Mouse (Mus musculus) T-cell, adult 2 months (primary cell): ENCODE results near the gene Ttpal.

Experiments used
- DNase-seq: peaks from one replicate; pipeline ENCODE4 v3.0.0; 2022; ENCODE audit warnings: low spot score

Gene Ttpal

DNA sequence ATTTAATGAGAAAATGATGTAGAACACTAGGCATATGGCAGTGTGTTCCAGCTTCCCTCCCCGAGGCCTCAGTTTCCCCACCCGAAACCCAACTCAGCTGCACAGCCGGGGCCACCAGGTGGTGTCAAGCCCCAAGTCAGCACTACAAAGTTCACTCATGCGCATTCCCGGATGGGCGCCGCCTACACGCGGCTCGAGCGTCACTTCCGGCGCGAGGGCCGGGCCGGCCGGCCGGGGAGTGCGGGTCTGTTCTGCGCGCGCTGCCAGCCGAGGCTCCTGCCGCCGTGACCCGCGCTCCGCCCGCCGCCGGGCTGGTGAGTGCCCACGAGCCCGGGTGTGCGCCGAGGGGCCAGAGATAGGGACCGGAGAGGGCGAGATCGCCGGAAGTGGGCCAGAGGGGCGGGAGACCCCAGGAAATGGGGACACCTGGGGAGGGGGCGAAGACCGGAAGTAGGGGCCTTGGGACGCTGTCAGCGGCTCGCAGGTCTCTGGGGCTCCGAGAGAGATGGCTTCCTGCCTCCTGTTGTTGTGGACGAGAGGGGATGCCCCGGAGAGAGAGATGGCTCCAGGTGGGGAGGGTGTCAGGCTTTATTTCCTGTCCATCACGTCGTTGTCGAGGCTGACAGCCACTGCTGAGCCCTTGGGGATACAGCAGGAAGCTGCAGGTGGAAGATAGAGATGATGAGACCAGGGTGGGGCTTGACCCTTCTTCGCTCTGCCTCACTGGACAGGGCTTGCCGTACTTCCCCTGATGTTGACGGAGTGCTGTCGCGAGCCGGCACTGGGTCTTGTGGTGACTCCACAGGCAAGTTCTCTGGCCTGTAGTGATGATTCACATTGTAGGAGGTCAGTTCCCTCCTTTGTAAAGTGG, at the start of gene Ttpal:
TSS of gene Ttpal (plus strand) at position 214 of the 871 bp plus-strand sequence.
- DNase-seq: peak; percentile 92

DNA sequence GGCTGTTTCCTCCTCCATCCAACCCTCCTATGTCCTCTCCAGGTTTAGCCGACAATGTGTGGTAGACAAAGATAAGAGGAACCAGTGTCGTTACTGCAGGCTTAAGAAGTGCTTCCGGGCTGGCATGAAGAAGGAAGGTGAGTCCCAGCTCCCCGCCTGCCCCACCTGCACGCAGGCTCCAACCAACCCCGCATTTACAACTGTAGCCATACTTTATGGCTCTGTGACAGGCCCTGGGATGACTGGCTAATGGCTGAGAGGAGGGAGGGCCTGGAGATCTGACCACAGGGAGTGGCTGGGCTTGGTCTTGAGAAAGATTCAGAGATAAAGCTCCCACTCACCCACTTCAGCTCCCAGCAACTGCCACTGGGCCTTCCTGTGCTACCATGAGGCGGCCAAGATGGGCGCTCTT, 49.6 kb upstream of the Ttpal start:
- no peak for DNase-seq

DNA sequence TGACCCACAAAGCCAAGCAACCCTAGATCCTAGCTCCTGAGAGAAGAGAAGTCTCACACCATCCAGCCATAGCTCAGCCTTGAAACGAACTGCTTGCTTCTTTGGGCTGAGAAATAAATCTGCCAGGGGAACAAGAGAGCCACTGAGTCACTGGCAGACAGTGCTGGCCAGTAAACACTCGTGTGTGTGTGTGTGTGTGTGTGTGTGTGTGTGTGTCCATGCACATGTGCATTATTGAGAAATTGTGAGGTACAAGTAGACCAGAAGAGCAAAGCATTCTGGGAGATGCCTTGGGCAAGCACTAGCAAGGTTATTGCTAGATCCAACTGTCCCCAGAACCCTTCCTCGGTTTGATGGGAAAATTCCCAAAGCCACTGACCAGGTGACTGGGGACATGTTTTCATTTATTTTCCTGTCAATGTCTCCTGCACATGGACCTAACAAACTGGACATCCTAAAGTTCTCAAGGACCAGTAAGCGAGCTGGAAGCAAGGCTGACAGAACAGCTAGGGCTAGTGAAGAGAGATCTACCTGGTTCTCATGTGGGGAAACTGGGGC, 47.6 kb upstream of the Ttpal start:
- no peak for DNase-seq

DNA sequence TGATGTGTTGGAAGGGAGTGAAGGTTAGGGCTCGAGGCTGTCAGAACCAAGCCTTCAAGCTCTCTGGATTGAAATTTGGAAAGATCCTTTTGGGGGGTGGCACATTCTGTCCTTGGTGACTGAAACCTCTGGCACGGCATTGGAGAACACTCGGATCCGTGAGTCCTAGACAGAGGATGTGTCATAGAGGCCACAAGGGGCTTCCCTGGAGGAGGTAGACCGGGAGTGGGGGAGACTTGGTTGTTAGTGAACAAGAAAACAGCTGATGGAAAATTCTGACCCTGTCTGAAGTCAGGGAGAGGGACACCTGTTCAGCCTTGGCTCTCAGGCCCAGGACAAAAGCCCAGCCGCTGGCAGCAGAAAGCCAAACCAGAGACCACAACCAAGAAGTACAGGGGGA, 47.1 kb upstream of the Ttpal start:
- DNase-seq: no peak

DNA sequence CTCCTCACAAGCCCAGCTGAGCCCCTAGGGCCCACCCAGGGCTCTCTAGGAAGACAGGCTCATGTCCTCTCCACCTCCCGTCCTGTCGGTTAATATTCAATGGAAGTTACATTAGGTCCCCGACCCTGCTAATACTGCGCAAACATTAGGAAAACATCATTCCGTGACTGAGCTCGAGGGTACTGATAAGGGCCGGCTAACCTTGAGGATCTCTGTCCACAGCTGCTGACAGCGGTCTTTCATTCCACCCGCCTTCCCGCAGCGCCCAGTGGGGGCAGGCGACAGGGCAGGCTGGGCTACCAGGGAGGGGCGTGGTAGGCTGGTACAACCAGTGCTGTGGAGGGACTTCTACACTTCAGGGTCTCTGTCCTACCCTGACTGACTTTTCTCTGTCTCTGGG, 46.7 kb upstream of the Ttpal start:
- DNase-seq: no peak

DNA sequence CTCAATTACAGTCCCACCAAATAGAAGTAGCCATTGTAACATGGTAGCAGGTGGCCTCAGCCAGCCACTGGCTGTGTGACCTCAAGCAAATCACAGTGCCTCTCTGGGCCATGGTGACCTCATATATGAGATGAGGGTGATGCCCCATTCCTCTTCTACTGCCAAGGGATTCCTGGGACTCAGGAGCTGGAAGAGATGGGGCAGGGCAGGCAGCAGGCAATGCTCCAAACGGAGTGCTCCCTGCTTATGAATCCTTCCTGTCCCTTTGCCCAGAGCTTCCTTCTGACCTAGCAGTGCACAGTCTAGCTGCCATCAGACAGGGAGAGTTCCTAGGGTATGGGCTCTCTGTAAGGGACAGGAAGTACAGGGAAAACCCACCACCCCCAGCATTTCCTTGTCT, 43.6 kb upstream of the Ttpal start:
- DNase-seq: no peak

DNA sequence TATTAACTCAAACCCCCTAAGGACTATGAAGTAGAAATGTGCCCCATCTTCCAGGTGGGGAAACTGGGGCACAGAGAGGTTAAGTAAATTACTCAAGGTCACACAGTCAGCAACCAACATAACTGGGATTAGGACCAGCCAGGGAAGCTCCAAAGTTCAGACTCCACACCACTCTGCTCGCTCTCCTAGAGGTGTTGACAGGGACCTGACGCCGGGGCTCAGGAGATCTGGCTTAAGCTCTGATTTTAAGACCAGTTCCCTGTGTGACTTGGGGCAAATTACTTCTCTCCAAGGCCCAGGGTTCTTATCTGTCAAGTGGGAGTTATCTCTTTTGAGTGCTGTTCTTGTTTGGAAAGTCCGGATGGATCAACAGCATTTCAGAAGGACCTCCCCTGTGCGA, 42.9 kb upstream of the Ttpal start:
- no peak for DNase-seq

DNA sequence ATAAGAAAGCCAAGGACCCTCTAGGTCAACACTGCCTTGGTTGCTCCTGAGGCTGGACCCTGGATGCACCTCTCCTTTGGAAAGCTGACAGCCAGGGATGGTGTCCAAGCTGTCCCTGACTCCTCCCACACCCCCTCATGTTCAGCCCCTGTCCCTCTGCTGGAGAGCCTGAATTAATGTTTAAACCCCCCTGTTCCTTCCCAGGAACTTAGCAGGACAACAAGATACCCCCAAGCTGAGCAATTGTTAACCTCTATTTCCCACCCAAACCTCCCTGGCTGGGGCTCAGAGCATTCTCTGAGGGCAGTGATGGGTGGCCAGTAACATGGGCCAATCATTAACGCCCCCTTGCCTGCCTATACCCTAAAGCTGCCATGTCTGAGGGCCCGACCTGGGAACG, 41.9 kb upstream of the Ttpal start:
- no peak for DNase-seq

DNA sequence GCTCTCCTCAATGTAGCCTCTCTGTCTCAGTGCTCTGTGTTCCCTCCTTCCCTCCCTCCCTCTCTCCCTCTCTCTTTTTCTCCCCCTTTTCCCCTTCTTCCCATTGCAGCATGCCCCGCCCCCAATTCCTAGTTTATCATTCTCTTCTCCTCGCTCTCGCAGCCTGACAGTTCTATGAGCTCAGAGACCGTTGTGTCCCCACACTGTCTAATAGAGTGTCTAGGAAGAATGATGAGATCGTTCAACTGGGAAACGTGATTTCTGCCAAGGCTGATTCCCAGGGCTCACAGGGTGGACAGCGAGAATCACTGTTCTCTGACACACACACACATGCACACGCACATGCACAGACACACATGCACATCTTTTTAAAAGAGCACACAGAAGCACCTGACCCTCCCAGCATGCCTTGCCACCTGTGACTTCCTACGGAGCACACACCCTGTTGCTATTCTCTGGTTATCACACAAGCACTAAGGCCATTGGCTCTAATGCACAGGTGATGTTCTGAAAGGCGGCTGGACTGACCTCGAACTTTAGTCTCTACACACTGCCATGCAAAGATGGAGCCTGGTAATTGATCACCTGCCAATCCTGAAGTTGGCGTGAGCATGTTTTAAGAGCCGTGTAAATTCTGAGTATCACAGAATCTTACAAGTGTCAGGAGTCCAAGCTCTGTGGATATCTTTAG, 40.7 kb upstream of the Ttpal start:
- no peak for DNase-seq

DNA sequence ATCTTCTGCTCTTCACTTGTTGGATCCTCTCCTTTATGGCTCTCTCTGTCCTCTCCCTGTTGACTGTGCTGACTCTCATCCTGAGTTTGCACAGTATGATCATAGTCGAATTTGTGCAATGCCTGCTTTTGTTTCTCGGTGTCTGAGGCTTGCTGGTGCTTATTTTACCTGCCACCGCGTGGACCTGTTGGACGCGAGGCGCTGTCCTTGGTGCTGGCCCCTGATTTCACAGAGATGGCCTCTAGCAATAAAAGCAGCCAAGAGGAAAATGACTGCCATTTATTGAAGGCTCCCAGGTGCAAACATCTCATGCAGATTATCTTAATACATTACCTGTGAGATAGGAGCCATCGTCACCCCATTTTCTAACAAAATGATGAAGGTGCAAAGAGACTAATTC, 37.5 kb upstream of the Ttpal start:
- no peak for DNase-seq

DNA sequence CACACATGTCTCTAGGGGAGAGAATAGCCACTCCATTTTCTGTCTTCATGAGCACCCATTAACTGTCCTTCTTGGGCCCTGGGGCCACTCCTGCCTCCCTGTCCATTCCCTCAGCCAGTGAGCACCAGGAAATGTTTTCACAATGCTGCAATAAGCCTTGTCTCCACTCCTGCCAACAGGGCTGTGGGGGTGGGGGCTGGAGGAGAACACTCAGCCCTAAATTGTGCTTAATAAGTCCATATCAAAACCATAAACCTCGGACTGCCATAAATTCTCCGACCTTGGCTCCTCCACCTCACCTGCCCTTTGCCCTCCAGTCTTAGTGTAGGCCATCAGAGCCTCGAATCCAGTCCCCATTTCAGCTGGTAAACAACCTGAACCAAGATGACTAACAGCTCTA, 27.8 kb upstream of the Ttpal start:
- no peak for DNase-seq

DNA sequence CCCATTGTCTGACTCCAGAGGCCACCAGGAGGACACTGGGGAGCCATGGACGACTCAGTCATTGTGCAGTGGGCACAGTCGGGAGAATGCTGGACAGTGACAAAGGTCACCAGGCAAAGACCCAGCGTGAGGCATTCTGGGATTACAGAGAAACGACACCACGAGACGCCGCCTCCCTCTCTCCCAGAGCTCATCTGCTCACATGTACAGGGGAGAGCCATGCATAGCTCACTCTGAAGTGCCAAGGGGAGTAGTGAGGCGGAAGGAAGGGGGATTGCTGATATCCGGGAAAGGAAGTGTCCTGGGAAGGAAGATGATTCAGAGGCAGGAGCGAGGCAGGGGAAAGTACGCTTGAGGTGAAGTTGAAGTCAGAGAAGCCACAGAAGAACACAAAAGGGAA, 26.9 kb upstream of the Ttpal start:
- DNase-seq: no peak

DNA sequence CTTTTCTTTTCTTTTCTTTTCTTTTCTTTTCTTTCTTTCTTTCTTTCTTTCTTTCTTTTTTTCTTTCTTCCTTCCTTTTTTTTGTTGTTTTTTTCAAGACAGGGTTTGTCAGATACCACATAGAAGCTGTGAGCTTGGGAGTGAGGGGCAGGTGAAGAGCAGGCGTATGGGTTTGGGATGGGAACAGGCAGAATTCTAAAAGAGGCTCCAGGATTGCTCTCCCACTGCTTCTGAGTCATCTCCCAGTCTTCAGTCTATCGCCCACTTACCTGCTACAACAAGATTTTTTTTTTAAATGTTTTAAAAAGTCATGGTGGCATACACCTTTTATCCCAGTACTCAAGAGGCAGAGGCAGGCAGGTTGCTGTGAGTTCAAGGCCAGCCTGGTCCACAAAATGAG, 24.1 kb upstream of the Ttpal start:
- DNase-seq: no peak

DNA sequence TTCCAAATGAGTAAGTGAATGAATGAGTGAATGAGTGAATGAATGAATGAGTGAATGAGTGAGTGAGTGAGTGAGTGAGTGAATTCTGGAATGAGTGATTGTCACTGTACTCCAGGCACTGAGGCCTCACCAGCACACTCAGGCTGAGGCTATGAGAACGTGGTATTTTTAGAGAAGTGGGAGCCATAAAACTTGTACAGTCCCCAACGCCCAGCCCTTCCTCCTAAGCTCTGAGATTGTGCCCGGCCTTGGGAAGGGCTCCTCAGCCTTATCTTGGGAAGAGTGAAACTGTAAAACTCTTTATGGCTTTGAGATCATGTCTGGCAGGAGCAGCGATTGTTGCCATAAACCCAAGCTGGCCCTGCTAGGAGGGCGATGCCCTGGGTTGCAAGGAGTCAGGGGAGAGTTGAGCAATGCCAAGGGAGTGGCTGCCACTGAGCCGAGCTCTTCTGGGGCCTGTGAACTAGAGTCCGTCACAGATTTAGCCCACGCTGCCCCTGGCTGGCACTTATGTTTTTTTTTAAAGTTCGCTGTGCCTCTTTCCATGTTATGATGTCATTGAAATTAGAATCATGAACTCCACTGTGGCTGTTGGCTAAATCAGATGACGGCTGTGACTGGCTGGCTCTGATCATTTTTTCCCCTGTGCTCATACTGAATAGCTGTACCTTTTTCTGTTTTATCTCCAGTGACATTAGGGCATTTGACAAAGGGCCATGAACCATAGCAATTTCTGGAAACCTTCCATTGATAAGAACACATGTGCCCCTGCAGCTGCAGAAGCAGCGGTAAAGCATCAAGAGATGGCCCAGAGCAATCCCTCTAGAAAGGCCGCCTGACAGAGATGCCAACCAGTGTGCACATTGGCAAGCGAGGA, 21.8 kb upstream of the Ttpal start:
- DNase-seq: no peak

DNA sequence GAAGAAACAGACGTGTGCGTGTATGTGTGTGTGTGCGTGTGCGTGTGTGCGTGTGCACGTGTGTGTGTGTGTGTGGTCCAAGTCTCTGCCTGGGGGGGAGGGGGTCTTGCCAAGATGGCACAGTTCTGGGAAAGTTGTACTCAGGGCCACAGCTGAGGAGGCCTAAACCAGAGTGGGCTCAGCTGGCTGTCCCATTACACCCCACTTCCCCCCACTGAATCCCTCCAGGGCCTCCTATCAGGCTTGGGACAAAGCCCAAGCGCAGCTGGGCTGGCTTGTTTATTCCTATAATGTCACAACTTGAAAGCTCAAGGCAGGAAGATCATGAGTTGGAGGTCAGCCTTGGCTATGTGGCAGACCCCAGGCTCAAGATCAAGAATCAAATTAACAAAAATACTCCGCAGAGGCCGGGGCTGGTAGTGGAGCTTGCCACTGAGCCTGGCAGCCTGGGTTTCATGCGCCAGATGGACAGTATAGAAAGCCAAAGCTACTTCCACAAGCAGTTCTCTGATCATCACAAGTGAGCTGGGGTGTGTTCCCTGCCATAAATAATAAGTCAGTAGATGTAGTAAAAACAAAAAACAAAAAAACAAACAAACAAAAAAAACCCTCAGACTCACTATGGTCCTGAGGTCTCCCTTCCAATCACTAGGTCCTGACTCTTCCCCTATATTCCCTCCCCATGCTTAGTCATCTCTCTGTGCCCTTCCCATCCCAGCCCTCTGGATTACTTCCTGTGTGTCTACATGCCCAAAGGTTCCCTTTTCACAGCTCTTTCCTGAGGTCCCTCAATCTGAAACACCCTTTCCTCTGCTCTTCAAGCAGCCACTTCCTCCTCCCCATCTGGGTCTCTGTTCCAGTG, 18.7 kb upstream of the Ttpal start:
- DNase-seq: no peak

DNA sequence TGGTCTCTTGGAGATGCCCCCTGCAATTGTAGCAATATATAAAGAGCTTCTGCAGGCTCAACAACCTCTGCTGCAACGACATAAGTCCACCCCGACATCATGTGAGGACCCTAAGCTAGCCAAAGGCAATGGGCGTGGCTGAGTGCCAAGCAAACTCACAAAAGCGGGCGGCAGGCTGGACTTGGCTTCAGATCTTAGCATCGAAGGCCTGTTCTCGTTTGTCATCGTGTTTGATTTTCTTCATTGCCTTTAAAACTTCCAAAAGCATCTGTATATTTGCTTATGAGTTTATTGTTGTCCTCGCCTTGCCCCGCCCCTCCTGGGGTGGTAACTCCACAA, 18.1 kb upstream of the Ttpal start:
- no peak for DNase-seq

DNA sequence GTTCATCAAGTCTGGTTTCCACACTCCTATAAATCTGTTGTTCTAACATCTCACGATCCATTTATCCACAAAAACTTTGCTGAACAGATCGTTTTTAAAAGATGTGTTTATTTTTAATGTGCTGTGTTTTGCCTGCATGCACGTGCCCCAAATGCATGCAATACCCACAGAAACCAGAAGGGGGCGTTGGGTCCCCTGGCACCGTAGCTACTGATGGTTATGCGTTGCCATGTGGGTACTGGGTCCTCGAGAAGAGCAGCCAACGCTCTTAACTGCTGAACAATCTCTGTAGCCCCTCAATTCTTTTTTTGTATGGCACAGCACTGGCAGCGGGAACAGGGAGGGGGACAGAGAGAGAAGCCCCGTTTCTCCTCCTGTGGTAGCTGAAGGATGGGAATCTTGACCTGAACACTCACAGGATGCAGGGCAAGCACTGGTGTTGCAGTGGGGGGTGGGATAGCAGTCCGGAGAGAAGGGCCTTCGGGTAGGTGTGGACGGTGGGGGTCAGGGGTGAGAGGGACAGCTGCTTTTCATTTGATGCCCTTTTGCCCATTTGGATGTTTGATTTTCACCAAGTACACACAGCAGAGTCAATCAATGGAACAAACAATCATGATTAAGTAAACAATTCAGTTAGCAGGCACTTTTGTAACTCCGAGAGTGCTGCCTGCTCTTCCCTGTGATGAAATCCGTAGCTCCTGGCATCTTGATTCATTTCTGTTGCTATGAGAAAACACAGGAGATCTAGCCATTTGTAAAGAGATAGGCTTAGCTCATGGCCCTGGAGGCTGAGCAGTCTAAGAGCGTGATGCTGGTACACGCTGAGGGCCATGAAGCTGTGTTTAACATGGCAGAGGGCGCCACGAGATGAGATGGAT, 15.5 kb upstream of the Ttpal start:
- DNase-seq: peak; percentile 50

DNA sequence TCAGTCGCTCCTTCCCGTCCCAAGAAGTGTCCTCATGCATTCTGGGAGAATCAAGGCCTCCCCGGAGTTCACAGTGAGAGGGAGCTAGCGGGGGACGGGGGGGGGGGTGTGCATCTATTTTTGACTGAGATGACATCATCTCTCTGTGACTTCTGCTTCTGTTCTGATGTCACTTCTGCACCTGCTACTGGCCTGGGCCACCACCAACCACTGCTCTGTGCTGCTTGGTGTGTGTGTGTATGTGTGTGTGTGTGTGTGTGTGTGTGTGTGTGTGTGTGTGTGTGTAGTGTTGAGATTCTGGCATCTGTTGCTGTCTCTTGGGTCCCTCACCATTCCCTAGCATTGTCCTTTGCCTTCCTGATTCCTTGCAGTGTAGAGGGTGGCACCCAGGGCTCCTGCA, 14.6 kb upstream of the Ttpal start:
- DNase-seq: no peak

DNA sequence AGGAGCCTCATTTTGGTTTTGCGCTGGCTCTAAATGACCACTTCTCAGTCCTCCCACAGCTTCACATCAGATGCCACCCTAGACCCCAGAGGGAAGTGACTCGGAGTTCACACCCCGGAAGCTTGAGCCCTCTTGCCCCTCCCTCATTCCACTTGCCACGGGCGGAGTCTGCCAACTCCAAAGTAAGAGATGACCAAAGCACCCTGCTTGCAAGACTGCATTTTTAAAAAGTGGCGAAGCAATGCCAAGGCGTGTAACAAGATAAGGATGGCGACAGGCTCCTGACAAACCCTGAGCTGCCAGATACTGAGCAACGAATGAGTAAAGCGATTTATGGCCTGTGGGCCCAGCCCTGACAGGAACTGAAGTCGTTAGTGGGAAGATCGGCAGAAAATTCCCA, 11.9 kb upstream of the Ttpal start:
- DNase-seq: no peak

DNA sequence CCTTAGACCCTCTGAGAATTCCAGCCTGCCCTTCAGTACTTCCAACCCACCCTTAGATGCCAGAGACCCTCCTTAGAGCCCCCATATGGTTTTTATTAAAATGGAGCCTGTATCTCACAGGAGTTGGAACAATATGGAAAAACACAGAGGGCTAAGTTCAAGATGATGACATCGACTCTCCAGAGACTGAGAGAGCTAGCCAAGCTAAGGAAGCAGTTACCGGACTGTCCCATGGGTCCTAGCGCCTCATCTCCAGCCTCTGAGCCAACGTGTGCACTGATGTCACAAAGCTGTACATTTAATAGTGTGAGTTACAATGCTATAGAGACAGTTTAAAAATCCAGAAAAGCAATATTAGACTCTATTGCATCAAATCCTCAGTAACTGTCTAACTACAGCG, 11.1 kb upstream of the Ttpal start:
- no peak for DNase-seq

DNA sequence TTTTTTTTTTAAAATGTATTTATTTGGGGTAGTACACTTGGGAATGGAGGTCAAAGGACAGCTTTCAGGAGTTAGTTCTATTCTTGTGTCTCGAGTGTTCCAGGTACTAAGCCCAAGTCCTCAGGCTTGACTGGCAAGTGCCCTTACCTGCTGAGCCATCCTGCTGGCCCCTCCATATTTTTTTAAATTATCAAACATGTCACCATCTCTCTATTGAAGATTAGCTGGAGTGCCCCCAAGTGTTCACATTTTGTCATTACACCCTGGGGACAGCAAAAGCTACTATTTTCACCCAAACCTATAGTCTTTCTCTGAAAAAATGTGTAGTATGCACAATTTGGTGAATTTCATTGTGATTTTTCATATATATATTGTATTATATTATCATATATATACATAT, 10.0 kb upstream of the Ttpal start:
- peak; percentile 23 for DNase-seq
